Mouse (Mus musculus) left cerebral cortex, postnatal 4 days (tissue): ENCODE results near the gene Hoxc11. TPM values are rescaled to one million over a fixed set of nuclear protein-coding genes. Genes with fewer than 3 reads are reported as not detected.
A peak's percentile ranks its signal among the peaks of the same experiment; 100 is the strongest.

Experiments
- DNase-seq: peaks from one replicate; pipeline ENCODE4 v3.0.0-alpha.2; 2022
- intact Hi-C: fragments of 180-260 bp; cut with DNase I; formaldehyde crosslinking; loops from one replicate; pipeline ENCODE4 v1.15.1; 2025
- total RNA-seq, 2 experiments: library from RNA; stranded (reverse); gene quantifications; 2 replicates each; pipeline ENCODE4 v1.2.3; 2021

The Hoxc11 gene
- total RNA-seq, 2 experiments from 2014 or later = not detected

DNA sequence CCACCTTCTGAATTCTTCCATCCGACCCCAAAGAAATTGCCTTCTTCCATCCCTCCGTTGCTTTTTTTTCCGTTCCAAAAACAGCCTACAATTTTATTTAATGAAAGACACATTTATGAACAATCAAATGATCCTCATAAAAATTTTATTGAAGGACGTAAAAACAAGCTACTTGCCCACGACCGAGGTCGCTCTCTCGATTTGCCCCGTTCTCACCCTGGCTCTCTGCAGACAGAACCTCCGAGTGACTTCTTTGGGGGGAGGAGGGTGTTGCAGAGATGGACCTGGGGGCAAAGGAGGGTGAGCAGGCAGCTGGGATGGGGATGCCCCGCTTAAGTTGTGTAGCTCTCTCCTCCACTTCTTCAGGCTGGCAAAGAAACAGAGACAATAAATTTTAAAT is 26.1 kb downstream of the Hoxc11 start:
- DNase-seq = no peak
- intact Hi-C loops = loop anchor here (10.0 kb wide), 2 partner anchors 194 to 286 kb away; no protein-coding TSS in a partner anchor

DNA sequence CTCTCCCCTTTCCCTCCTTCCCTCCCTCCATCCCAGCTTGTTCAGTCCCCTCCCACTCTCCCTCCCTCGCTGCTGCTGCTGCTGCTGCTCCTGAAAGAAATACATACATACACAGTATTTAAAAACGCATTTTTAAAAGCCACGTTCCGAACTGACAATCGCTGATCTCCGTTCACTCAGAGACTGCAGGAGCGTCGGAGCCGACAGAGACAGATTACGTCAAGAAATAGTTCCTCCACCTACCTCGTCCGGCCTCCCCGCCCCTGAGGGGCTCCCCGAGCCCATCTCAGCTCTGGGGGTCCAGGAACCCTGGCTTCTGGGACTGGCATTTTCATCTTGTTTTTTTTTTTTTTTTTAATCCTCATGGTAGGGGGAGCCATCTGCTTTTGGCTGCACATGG is 26.7 kb downstream of the Hoxc11 start:
- intact Hi-C loops = loop anchor here (10.0 kb wide), 2 partner anchors 194 to 286 kb away; no protein-coding TSS in a partner anchor
- no peak for DNase-seq

DNA sequence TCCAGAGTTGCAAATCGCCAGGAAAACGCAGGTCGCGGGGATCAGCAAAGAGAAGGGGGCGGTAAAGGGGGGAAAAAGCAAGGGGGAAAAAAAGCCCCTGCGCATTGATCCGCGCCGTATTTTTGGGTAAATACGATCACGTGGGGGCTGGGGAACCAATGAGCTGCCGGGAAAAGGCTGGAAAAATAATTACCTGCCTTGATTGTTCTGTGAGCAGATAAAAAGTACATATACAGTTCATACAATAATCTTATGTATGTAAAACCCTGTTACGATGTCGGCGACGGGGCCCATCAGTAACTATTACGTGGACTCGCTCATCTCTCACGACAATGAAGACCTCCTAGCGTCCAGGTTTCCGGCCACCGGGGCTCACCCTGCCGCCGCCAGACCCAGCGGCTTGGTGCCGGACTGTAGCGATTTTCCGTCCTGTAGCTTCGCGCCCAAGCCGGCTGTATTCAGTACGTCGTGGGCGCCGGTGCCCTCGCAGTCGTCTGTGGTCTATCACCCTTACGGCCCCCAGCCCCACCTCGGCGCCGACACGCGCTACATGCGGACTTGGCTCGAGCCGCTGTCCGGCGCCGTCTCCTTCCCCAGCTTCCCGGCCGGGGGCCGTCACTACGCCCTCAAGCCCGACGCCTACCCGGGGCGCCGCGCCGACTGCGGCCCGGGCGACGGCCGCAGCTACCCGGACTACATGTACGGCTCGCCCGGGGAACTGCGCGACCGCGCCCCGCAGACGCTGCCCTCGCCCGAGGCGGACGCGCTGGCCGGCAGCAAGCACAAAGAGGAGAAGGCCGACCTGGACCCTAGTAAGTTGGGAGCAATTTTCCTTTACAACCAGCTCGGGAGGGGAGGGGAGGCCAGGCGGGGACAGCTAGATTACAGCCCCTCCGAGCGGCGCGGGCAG is 27.4 kb downstream of the Hoxc11 start:
- intact Hi-C loops = loop anchor here (10.0 kb wide), 2 partner anchors 193 to 287 kb away; no protein-coding TSS in a partner anchor
- DNase-seq = no peak

DNA sequence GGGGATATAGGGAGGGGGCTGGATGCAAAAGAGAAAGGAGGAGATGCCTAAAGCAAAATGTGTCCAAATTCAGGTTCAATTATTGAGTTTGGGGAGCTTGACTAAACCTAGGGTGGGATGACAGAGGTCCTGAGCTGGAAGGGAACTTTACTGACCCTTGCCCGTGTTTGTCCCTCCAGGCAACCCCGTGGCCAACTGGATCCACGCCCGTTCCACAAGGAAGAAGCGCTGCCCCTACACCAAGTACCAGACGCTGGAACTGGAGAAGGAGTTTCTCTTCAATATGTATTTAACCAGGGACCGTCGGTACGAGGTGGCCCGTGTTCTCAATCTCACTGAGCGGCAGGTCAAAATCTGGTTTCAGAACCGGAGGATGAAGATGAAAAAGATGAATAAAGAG is 29.5 kb downstream of the Hoxc11 start:
- intact Hi-C loops = loop anchor here (10.0 kb wide), 2 partner anchors 191 to 289 kb away; no protein-coding TSS in a partner anchor
- no peak for DNase-seq

DNA sequence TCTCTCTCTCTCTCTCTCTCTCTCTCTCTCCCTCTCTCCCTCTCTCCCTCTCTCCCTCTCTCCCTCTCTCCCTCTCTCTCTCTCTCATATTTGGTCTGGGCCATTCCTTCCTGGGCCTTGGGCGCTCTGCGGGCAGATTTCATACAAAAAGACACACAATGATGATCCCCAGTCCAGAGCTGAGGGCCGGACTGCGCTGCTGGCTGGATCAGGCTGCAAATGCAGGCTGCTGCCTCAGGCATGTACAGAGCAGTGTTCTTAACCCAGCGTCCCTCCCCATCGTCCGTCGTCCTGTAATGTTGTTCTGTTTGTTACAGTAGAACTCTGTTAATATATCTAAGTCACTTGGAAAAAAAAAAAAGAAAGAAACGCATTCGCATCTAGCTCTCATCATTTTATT is 30.3 kb downstream of the Hoxc11 start:
- DNase-seq = no peak
- intact Hi-C loops = loop anchor here (10.0 kb wide), 2 partner anchors 190 to 290 kb away; no protein-coding TSS in a partner anchor

DNA sequence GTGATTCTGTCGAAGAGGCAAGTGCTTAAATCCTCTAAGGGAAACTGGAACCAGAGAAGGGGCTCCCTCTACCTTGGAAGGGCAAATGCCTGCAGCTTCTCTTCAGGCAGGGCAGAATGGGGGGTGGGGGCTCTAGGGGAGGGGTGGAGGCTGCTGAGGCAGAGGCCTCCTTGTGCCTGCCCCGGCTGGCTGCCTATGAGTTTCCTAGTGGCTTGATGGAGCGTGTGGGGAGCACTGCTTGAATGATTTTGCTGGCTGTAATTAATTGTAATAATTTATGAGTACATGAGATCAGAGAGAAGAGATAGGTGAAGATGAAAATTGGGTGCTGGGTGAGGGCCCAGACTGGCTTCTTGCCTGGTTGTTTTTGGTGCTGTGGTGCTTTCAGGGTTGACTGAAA is 30.7 kb downstream of the Hoxc11 start:
- intact Hi-C loops = loop anchor here (10.0 kb wide), 2 partner anchors 190 to 290 kb away; no protein-coding TSS in a partner anchor
- no peak for DNase-seq

DNA sequence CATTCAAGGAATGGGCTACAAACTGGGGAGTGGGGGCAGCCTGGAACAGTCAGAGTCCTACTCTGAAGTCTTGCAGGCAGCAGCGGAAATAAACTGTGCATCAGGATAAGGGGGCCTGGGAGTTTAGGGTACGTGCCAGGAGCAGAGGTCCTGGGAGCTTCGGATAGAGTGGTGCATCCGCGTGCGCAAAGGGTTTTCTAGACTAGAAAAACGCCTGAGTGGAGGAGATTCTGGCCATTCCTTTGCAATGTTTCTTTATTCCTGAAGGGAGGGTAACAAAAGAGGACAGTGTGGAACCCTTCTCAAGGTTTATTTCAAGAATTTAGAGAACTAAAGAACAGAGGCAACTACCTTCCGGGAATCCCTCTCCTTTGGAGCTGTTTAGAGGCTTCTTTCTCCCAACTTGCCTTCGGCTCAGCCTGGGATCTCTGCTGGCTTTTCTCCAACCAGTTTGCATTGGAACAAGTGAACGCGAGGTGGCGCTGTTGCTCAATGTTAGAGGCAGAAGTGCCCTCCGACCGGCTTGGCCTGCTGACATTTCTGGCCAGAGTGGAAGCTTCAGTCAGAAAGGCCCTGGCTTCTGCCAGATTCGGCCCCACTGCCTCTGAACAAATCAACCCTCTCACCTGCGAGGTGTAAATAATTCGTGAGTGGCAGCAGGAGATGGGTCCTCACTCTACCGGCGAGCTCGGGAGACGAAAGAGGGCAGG is 33.1 kb downstream of the Hoxc11 start:
- intact Hi-C loops = loop anchor here (10.0 kb wide), 2 partner anchors 188 to 292 kb away; no protein-coding TSS in a partner anchor
- DNase-seq = peak; percentile 94

DNA sequence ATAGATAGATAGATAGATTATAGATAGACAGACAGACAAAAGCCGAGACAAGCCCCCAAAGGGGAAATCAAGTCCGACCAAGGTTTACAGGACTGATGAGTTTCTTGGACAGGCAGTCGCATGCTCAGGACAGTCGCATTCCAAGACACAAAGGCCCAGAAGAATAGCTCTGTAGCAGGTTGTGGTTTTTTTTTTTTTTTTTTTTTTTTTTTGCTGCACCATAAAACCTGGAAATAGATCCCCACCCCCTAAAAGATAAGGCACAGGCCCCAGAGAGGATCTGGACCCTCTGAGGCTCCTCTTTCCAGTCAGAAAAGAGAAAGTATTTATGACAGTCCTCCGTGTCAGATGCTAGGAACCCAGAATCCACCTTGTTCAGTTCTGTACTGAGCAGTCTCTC is 33.9 kb downstream of the Hoxc11 start:
- DNase-seq = no peak
- intact Hi-C loops = loop anchor here (10.0 kb wide), 2 partner anchors 187 to 293 kb away; no protein-coding TSS in a partner anchor

DNA sequence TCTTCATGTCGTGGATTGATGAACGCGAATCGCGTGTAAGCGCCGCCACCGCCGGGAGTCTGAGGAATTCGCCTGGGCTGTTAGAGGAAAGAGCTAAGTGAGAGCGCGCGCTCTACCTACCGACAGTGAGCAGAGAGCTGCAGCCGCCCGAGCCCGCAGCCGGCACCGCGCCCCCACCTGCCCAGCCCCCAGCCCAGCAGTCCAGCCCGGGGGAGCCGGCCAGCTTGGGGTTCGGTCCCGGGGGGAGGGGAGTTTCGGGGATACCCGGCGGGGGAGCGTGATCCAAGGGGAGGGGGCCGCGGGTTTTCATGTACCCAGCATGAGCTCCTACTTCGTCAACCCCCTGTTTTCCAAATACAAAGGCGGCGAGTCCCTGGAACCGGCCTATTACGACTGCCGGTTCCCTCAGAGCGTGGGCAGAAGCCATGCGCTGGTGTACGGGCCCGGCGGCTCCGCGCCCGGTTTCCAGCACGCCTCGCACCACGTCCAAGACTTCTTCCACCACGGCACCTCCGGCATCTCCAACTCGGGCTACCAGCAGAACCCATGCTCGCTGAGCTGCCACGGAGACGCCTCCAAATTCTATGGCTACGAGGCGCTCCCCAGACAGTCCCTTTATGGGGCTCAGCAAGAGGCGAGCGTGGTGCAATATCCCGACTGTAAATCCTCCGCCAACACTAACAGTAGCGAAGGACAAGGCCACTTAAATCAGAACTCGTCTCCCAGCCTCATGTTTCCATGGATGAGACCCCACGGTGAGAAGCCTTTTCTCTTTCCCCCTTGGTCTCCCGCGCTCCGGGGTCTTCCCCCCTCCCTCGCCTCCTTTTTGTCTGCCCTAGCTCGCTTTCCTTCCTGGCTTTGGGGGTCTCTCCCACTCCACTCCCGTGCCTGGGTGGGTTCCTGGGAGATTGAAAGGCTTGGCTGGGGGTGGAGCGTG is 36.5 kb downstream of the Hoxc11 start, which contains the start of gene Hoxc8:
Hoxc8 (plus strand) TSS at position 147 of the 937 bp plus-strand sequence.
- DNase-seq = no peak
- intact Hi-C loops = loop anchor here (5.0 kb wide), 1 partner anchor 317 kb away; no protein-coding TSS in a partner anchor

DNA sequence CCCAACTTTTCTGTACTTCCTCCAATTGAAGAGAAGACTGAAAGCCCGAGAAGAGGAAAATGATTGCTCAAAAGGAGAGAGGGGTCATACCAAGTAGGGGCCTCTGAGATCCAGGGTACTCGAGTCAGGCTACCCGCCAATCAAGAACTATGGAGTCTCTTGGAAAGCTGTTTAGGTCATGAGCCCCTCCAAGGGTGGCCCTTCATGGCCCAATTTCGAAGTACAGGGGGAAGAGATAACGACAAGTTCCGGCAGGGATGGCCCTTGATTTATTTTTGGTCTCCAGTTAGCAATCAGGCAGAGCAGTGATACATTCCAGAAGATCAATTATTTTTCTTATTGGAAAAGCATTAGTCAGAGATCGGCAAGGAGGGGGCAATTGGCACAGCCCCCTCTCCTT is 37.6 kb downstream of the Hoxc11 start:
- intact Hi-C loops = loop anchor here (5.0 kb wide), 1 partner anchor 316 kb away; no protein-coding TSS in a partner anchor
- no peak for DNase-seq

DNA sequence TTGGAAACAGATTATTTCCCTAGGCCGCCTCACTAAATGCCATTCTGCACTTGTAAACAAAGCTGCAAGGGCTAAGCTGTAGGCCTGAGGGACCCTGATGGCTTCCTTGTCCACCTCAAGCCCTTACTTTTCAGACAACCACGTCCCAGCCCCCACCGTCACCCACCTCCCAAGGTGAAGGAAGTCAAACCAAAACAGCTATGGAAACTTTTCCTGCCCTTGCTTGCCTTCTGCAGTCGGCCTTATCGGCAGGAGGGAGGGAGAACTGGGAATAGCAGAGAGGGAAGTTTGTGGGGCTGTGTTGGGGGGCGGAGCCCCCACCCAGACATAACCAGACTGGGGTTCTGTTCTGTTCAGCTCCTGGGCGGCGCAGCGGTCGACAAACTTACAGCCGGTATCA is 38.0 kb downstream of the Hoxc11 start:
- no peak for DNase-seq
- intact Hi-C loops = loop anchor here (5.0 kb wide), 1 partner anchor 315 kb away; no protein-coding TSS in a partner anchor

DNA sequence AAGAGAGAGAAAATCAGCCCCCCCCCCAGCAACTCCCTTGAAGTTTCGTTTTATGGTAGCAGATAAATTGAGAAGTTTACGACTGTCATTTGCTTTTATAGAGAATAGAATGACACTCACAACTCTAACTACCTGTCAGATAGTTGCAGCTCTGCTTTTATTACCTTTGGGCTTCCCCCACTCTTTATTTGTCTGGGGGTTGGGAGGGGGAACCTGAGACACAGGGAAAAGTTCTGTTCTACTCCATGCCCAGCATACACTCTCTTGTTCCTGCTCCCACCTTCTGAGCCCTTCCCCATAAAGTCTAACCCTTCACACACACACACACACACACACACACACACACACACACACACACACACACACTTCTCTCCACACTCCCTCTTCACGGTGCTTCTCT is 38.6 kb downstream of the Hoxc11 start:
- intact Hi-C loops = loop anchor here (5.0 kb wide), 1 partner anchor 314 kb away; no protein-coding TSS in a partner anchor
- DNase-seq = no peak

DNA sequence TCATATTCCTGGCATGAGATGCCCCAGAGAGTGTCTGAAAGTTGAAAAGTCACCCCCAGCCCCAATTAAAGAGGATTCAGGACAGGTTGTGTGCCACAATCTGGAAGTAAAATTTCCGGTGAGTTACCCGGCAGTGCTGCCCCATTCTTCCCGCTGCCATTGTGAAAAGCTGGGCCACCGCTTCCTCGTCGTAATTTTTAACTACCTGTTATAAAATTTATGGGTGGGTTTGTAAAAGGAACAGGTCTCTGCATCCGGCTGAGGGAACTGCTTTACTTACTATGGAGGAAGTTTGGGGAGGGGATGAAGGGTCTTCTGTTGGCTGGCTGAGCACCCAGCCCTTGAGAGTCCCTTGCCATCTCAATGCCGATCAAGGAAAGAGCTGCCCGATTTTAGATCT is 42.3 kb downstream of the Hoxc11 start:
- no peak for DNase-seq
- intact Hi-C loops = no loop called here

DNA sequence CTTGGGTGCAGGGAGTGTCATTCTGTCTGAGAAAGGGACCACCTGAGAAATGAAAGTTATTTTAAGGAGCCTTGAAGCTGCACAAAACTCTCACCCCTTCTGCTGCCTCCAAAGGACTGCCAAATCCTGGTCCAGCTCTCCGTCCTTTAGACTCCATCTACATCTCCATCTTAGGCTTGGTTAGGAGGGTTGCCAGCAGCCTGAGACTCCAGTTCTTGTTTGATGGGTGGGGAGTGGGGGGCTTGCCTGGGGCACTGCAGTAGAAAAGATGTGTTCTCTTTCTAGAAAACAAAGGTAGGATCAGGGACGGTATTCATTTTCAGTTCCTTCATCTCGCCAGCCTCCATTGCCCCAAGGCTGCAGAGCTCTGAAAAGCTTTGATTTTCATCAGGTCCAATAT is 43.2 kb downstream of the Hoxc11 start:
- DNase-seq = no peak
- intact Hi-C loops = no loop called here

DNA sequence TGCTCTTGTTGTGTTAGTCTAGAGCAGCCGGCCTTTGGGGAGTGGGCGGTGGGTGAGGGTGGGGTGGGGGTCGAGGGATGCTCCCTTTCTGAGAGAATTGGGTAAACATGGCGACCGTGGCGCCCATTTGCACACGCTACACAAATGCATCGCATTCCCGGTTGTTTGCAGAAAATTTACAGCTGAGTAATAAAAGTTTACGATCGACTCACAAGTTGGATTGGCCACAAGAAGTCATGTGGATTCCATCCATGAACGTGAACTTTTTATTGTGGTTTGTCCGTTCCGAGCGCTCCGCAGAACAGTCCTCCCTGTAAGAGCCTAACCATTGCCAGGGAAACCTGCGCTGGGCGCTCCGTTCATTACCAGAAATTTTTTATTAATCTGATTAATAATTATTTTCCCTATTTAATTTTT is 43.7 kb downstream of the Hoxc11 start, which contains the start of gene Hoxc6:
Hoxc6 (plus strand) TSS at position 319 of the 417 bp plus-strand sequence.
- intact Hi-C loops = no loop called here
- no peak for DNase-seq

DNA sequence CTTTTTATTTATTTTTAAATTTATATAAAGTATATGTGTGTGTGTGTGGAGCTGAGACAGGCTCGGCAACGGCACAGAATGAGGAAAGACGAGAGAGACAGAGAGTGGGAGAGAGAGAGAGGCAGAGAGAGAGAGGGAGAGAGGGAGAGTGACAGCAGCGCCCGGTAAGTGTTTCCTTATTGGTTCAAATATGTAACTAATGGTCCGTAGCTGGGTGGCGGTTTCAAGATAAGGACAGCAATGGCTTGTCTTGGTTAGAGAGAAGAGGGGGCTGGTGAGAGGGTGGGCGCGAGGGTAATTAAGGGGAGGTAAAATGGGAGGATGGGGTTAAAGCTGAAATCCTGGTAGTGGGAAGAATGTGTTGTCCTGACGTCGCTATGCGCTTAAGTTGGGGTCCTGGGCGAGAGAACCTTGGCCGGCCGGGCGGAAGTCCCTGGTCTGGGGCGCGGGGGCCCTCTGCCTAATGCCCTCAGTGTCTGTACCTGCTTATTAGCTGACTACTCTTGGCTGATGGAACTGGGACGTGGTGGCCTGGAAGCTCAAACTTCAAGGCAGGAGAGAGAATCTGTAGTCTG is 44.5 kb downstream of the Hoxc11 start:
- intact Hi-C loops = no loop called here
- no peak for DNase-seq

DNA sequence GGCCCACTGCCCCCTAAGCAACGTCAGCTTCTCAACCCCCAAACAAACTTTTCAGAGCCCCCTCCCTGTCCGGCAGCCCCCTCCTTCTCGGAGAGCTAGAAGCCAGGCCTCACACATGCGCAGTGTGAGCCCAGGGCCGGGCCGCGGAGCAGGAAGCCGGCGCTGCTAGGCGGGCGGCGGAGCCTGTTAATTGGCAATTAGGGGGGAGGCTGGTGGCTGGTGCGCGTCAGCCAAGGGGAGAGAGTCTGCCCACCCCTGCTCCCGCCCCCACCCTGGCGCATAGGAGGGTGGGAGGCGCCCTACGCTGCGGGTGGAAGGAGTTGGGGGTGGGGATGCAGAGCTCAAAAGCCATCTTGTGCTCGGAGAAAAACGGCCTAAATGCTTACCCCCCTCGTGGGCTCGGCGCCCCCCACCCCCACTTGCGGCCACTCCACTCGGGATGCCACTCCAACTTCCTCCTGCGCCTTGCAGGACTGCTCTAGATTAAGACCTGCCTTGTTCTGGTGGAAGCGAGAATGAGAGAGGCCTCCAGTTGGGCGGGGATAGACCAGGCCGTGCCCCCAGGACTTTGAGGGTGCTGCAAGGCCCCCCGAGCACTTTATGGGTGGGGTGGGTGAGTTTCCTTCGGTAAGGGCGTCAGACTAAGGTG is 45.1 kb downstream of the Hoxc11 start:
- intact Hi-C loops = no loop called here
- DNase-seq = no peak

DNA sequence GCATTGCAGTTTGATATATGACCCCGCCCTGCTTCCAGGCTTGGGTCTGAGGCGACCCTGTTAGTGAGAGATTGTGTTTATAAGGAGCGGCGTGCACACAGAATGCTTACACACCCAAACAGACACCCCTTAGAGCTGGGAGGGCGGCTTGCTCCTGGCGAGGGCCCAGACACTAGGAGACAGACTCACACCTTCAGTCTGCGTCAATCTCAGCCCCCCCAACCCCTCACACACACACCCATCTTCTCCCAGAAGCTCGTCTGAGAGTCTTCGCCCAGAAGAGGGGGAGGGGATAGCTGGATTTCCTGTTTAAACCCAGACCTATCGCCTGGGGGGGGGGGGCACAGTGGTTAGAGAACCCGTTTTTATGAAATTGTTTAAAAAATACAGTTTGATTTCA is 45.7 kb downstream of the Hoxc11 start:
- DNase-seq = no peak
- intact Hi-C loops = no loop called here

DNA sequence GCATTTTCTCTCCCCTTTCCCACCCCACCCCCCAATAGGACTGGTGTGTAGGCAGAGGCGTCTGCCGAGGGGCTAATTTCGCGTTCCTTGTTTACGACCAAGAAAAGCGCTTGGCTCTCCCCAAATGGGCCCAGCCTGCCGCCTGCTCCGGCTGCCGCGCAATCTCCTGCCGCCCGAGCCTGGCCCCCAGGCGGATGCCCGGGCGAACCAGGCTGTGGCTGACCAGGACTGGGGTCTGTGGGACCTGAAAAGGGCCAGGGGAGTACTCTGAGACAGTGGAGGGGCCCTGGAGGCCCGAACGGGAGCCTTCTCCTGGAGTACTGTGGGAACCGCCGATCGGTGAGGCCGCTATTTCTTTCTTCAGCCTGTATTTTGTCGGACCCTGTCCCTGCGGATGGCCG is 46.3 kb downstream of the Hoxc11 start:
- DNase-seq = no peak
- intact Hi-C loops = no loop called here
